Mouse (Mus musculus) thymus, postnatal 14 days (tissue): ENCODE results near the gene Tcea2.
A peak's percentile ranks its signal among the peaks of the same experiment; 100 is the strongest.

ENCODE experiments used
- DNase-seq: peaks from one replicate; pipeline ENCODE4 v3.0.0; 2021

The Tcea2 gene

DNA sequence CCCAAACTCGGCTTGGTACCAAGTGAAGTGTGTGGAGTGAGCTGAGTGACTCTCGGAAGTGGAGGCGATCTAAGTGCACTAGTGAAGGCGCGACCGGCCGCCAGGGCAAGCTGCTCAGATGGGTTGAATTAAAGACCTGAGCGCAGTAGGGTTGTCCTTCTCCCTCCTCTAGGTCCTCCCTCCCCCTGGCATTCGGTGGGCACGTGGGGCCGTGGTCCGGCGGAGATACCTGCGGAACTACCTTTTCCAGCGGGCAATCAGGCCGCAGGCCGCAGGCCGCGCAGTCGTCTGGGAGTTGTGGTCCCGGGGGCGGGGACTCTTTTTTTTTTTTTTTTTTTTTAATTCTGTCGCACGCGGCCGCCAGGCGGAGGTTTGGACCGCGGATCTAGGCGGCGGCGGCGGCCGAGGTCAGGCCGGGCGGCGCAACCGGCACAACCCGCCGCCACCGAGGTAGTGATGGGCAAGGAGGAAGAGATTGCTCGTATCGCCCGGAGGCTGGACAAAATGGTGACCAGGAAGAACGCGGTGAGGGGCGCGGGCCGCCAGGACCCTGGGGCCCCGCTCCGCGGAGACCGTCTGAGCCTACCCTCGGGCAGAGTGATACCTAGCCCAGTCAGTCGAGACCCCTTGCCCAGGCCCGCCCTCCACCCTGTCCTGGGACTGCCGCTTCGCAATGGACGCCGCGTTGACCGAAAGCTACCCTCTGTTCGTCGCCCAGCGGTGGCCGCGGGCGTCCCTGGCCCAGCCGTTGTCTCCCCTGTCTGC lies at the start of gene Tcea2:
Gene Tcea2, plus strand, starts transcription at position 360 of the 765 bp plus-strand sequence.
- peak; percentile 70 for DNase-seq

DNA sequence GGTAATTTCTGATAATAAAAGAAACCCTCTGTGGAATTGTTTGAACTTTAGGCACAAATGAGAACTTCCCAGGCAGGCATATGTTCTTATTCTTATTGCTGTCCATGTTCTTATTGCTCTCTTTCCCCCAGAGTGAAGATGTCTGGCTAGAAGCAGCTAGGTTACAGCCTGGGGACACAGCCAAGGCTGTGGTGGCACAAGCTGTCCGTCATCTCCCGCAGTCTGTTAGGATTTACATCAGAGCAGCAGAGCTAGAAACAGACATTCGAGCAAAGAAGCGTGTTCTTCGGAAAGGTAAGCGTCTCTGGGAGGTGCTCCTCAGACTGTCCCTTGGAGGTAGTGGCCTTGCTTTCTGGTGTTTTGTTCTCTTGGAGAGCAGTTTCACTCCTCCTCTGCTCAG lies 47.5 kb upstream of the Tcea2 start:
- no peak for DNase-seq

DNA sequence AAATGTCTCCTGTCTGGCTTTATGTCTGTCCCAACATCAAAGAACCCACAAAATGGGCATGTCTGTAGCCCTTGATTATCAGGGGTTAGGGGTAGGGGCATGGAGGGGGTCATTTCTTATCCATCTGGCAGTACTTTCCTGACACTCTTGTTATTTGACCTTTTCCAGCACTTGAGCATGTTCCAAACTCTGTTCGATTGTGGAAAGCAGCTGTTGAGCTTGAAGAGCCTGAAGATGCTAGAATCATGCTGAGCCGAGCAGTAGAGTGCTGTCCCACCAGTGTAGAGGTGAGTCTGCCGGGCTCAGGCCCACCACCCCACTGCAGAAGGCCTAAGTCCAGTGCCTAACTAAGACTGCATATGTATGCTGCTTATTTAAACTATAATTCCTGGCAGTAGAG lies 44.2 kb upstream of the Tcea2 start:
- DNase-seq = no peak

DNA sequence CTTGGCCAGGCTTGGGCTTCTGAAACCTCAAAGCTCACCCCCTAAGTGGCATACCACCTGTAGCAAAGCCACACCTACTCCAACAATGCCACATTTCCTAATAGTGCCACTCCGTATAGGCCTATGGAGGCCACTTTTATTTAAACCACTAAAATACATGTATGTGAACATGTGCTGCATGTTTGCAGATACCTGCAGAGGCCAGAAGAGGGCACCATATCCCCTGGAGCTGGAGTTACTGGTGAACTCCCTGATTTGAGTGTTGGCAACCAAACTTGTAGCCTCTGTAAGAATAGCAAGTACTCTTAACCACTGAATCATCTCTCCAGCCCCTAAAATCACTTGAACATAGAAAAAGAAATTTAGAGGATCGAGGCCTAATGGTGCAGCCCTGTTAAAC lies 35.7 kb upstream of the Tcea2 start:
- DNase-seq = peak; percentile 62

DNA sequence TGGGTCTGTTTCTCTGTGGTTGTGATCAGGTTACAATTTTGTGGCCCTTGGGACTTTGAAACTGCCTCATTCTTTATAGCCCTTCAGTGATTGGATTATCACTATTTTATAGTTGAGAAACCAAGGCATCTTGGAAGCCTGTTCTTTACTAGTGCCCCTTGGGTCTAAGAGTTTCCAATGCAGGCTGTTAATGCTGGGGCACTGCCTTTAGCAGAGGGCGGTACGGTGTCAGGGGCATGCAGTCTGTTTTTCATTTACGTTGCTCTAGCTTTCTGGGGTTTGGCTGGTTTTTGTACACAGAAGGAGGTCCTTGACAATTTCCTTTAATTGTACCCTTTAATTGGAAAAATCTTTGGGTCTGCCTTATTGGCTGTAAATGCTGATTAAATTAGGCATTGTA lies 34.4 kb upstream of the Tcea2 start:
- no peak for DNase-seq

DNA sequence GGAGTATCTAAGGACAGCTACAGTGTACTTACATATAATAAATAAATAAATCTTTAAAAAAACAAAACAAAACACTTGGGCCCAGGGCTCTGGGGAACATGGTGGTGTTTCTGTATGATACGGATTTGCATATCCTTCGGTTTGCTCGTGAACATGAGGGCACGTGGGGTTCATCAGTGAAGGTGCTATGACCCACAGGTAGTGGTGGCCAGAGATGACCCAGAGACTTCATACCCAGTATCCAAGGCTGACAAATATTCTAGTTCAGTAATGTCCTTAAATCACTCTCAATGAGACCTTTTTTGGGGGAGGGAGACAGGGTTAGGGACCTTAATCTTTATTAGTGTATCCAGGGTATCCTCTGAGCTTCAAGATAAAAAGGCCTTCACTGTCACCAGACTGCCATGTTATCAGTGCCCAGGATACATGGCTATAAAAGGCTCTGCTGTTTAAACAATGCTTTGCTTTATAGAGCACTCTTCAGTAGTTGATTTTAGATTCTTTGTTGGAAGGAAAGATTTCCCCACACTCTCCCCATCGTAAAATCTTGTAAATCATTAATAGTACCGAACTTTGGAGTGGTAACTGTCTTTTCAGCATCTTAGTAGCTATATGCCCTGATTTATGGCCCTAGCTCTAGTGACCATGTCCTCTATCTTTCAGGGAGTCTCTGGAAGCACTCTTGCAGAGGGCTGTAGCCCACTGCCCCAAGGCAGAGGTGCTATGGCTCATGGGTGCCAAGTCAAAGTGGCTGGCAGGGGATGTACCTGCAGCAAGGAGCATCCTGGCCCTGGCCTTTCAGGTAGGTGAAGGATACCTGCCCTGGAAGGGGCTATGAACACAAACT lies 33.3 kb upstream of the Tcea2 start:
- DNase-seq = no peak

DNA sequence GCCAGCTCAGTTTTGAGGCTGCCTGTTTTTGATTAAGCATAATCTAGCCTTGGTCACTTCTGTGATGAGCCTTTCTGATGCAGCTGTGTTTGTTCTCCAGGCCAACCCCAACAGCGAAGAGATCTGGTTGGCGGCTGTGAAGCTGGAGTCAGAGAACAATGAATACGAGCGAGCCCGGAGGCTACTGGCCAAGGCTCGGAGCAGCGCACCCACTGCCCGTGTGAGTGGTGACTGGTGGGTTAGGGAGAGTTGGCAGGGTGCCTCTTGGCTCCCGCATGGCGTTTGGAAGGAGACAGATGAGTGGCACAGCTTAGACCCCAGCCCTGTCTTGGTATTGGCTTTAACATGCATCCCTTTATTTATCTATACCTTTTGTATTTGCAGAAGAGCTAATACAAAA lies 31.2 kb upstream of the Tcea2 start:
- DNase-seq = no peak

DNA sequence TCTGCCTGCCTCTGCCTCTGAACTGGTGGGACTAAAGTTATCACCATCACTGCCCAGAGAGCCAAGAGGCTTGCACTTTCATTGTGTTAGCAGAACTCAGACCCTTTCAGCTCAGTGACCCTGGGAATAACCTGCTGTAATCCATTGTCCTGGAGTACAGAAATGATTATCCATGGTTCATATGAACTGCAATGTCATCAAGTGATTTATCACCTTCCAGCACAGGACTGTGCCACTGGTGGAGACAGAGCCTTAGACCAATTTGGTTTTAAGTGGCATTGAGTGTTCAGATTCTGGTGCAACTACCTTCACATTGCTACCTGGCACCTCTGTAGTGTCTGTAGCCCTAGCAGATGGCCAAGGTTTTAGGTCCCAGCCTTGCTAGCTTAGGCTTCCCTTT lies 27.0 kb upstream of the Tcea2 start:
- no peak for DNase-seq

DNA sequence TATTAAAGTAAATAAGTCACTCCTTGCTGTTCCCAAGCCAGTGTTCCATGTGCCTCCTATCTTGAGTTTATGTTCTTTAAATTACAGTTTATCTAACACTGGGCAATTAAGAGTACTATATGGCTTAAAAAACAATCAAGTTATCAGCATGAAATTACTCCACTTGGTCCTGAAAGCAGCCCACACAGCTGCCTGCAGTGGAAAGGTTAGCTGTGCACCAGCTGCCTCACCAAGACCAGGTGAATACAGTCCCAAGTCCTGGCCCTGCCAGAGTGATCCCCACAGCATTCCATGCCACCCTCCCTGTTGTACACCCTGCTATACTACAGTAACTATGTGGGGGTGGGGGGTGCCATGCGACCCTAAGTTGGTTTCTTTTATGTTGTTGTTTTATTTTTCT lies 26.6 kb upstream of the Tcea2 start:
- no peak for DNase-seq

DNA sequence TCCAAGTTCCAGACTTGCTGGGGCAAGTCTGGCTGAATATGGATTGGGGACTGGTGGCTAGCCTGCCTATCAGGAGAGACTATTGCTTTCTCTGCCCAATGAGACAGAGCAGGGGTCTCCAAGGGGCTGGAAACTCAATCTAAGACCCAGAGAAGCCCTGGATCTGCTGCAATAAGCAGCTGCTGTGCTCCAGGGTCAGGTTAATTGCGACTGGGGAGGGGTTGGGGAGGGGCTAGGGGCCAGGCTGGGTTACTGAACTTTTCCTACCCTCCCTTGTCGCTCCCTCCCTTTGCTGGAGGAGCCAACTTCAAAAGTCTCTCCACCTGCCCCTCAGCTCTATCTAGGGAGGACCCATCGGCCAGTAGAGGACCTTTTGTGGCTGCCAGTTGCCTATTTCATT lies 23.4 kb upstream of the Tcea2 start, which contains the start of gene Gm29797:
Gene Gm29797, plus strand, starts transcription at position 301 of the 400 bp plus-strand sequence.
- DNase-seq = no peak

DNA sequence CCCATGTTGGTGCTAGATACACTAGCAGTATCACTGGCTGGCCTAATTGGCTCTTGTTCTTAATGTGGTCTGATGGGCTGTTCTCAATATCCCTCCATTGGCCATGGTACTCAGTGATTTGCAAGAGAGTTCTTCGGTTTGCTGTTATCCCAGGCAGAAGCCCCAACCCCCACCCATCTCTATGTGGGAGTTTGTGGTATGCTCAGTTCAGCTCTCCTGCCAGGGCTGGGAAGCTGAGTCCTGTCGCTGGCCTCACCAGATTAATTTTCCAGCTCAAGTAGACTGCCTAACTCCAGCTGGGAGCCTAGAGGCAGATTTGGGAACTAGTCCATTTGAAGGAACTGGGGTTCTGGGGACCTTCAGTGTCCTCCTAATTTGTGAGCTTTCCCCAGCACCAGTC lies 22.7 kb upstream of the Tcea2 start:
- no peak for DNase-seq

DNA sequence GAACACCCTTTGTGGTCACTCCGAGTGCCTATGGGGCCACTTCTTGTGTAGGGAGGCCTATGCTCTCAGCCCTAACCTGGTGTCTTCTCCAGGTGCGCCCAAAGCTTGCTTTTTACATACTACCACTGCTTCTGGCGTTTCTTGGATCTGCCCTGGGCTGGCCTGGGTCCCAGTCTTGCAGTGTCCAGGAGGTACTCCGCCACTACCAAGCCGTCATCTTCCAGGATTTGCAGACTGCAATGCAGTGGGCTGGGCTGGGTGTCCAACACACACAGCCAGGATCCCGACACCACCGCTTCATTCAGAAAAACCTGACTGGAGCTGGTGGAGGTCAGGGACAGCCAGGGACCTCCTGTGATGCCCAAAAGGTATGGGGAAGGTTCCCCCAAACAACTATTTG lies 21.6 kb upstream of the Tcea2 start:
- no peak for DNase-seq

DNA sequence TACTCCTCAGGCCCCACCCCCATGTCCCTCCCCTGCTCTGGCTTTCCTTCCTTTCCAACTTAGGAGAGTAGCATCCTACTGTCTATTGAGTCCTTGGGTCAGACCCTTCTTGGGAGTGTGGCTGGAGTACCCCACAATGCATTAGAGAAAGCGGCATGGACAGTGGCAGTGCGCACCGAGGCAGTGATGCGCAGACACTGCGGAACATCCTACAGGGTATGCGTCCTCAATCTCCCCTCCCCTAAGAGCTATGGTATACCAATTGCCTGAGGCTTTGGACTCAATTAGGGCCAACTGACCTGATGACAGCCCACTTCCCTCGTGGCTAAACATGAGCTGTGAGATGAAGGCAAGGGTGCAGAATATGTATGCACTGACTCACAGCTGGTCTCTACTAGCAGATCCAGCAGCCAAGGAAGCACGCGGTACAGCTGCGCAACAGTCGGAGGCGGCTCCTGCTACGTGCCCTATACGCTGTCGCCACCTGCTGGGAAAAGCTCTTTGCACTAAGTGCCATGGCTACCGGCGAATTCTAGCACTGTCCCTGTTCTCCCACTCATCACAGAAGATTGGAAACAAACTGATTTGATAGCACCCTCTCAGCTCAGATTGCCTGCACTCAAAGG lies 21.1 kb upstream of the Tcea2 start:
- DNase-seq = peak; percentile 71

DNA sequence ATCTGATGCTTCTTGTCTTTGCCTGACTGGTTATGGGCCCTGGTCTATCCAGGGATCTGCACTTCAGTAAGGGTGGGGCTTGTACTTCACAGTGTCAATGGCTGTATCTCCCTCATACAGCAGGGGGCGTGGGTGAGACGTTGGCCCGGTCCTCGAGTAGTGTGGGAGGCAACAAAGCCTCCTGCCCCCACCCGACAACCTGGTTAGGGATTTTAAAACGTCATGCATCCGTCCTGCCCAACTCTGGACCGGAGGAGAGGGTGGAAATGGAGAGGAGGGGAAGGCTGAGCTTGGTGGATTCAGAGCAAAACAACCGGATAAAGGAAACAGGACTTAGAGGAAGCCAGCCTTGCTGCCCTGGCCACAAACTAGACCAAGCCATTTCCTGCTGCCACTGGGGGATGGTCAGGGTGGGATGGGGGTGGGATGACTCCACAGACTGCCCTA lies 20.5 kb upstream of the Tcea2 start:
- peak; percentile 78 for DNase-seq

DNA sequence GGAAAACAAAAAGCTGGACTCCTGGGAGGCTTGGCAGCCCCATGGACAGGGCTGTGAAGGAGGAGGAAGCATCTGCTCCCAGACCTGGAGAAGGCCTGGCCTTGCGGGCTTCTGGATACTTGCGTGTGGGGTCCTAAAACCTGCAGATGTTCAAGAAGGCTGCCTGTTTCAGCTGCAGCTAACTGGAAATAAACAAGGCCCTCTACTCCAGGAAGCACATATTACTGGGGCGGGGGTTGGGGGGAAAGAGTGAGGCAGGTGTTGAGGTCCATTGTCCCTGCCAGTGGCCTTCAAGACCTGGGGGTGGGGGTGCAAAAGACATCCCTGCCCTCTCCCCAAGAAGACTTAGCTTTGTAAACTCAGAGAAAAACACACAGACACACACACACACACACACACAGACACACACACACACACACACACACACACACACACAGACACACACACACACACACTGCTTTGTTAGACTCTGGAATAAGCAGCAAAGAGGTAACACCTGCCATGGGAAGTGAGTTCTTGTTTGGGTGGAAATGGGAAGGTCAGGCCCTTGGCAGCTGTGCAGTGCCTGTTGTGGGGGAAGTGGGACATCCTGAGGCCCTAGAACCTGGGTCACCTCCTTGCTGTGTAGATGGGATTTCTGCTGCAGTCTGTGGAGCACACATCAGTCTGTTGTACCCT lies 17.4 kb upstream of the Tcea2 start:
- no peak for DNase-seq

DNA sequence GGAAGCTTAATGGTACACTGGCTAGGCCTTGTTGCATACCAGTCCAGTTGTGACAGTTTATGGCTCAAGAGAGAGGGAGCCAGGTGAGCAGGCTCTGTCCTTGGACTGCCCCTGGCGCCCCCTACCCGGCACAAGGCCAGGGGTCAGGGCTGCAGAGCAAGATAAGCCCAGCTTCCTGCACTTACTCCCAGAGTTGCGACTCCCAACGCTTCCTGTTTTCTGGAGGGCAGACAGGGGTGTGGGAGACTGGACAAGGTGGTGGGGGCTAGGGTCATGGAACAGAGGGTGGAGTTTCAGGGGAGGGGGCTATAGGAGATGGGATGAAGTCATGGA lies 16.8 kb upstream of the Tcea2 start:
- DNase-seq = no peak

DNA sequence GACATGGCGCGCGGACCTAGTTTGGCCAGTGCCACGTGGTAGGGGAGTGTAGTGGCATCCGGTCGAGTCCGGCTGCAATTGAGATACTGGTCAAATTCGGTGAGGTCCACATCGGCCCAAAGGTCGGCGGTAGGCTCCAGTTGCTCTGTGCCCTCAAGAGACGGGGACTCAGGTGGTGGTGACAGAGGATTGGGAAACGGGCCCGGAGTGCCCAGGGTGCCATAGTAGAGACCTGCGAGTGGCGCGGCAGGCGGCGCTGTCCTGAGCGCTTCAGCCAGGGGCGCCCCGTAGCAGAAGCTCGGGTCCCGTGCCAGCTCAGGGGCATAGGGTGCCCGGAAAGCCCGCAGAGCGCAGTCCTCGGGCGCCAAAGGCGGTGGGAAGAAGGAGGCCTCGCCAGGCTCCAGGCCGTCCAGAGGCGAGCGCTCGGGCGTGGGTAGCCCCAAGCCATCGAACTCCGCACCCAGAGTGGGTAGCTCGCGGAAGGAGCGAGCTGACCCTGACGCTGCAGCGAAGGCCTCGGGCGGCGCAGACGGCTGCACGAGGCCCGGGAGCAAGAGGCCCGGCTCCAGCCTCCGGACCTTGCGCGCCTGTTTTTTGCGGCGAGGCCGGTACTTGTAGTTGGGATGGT lies 9.7 kb upstream of the Tcea2 start:
- no peak for DNase-seq

DNA sequence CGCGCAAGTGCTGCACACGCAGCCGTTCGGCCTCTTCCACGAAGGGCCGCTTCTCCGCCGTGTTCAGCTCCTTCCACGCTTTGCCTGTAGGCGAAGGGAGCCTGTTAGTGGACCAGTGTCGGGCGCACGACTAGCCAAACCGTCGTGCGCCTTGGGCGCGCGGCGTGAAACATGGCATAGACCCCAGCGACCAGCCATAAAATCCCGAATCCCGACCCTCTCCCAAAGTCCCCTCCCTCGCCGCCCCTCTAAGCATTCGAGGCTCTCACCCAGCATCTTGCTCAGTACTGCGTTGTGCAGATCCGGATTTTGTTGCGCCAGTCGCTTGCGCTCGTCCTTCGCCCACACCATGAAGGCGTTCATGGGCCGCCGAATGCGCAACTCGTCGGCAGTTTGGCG lies 9.2 kb upstream of the Tcea2 start:
- no peak for DNase-seq

DNA sequence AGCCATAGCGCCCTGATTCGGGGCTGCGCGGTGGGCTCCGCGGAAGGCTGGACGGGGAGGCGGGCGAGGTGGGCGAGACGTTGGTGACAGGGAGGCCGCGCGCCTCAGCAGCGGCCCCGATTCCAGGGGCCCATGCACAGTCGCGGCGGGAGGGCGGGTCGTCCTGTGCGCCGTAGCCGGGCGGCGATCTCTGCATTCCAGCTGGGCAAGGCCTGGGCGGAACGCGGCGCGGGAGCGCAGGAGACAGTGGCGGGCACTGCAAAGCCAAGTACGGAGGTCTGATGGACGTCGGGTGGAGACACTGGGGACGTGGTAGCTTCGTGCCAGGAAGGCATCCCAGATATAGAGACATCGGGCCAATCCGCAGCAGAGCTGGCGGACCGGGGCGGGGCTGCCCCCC lies 8.8 kb upstream of the Tcea2 start, which contains the start of gene Sox18:
Gene Sox18, minus strand, starts transcription at position 315 of the 400 bp plus-strand sequence.
- no peak for DNase-seq

DNA sequence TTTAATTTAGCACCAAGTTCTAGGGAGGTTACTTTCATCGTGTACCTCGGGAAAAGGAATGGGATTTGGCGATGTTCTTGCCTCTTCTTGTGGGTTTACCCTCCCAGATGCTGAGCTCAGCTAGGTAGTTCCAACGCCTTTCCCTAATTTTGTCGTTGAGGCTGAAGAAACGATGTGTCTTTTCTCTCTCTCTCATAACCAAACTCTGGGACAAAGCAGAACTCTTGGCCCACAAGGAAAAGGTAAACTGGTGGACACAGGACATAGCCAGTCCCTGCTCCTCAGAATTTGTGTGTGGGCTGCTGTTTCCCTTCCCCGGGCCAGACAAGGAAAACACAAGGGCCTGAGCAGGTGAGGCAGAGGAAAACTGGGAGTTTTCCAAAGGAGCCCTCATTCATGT lies 8.1 kb upstream of the Tcea2 start:
- DNase-seq = no peak

DNA sequence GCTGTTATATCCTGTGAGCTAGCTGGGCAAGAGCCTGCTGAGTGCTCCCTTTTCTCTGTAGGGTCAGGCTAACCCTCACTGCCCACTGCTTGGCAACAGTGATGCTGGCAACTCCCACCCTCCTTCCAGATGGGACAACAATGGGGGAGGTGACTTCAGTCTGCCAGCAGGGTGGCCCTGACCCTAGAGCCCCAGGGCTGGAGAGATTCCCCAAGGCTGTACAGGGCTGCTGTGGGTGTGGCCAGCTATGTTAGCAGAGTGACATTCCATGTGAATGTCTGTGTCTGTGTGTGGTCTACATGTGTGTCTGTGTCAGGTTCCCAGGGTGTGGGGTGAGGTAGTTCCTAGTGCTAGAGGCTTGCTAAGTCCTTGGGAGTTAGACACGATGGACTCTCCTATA lies 6.6 kb upstream of the Tcea2 start:
- no peak for DNase-seq

DNA sequence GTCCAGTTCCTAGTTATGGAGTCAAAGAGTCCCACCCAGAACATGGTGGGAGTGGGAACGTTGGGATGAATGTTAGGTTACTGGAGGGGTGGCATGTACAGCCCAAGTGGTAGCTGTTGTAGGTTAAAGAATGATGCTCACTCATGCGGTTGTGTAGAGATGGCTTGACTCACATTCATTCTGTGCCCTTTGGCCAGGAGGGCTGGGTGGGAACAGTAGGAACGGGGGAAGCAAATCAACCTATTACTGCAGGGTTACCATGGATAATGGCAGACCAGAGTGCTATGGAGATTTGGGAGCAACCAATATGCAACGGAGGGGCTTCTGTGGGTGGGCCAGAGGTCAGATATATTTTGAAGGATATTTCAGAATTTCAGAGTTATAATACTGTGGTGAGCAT lies 5.2 kb upstream of the Tcea2 start:
- DNase-seq = no peak

DNA sequence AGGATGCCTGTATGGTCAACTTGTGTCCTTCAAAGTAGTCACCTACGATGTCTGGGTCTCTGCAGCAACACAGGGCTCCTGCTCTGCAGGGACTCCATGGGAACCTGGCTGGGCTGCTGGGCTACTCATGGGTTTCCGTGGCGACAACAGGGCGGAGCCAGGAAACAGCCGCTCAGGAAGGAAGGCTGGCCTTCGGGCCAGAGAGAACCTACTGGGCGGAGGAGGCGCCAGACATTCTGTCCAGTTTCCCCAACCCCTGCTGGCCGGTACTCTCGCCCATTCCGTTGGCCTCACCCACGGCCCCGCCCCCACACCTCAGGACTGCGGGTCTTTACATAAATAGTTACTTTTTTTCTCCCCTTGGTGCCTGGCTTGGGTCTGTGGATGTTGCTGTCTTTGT lies 4.7 kb upstream of the Tcea2 start:
- no peak for DNase-seq
